Mouse (Mus musculus) olfactory bulb, adult 2 months (tissue): ENCODE data around the gene Adamts7. TPM values are rescaled to one million over a fixed set of nuclear protein-coding genes. Genes with fewer than 3 reads are reported as not detected.

Source experiments
- H3K27ac ChIP-seq: fragments of 200-500 bp; 2 replicates; pipeline ENCODE4 v1.5.1; 2012; ENCODE audit warnings: low read depth, low read length; ENCODE audit not compliant: insufficient read depth
- H3K4me1 ChIP-seq: fragments of 200-500 bp; 2 replicates; pipeline ENCODE4 v1.6.1; 2012; ENCODE audit warnings: low read length; ENCODE audit not compliant: control insufficient read depth, insufficient read depth
- H3K4me3 ChIP-seq: fragments of 200-500 bp; 2 replicates; pipeline ENCODE4 v1.5.1; 2012; ENCODE audit warnings: mild to moderate bottlenecking, low read depth, low read length, moderate library complexity; ENCODE audit not compliant: insufficient read depth
- CTCF ChIP-seq: fragments of 200-500 bp; IDR thresholded peaks from 2 replicates; pipeline ENCODE4 v1.5.1; 2012; ENCODE audit warnings: low read depth, mild to moderate bottlenecking, low read length, moderate library complexity; ENCODE audit not compliant: insufficient read depth
- POLR2A ChIP-seq: fragments of 200-500 bp; IDR thresholded peaks from 2 replicates; pipeline ENCODE4 v1.6.1; 2012; ENCODE audit warnings: mild to moderate bottlenecking, low read depth, low read length, moderate library complexity; ENCODE audit not compliant: insufficient read depth
- WGBS: fragments of 180-500 bp; shearing (Covaris S2); methylation state at CpG from one replicate; pipeline ENCODE4 v1.1.7; 2018; 5-methylcytosine and 5-hydroxymethylcytosine counted together
- polyA plus RNA-seq: library from polyadenylated mRNA; stranded (reverse); fragments of >200 nt; gene quantifications from 2 replicates; pipeline ENCODE4 v1.2.4, GENCODE M21; 2012; ENCODE audit warnings: low replicate concordance; ENCODE audit not compliant: missing spikeins, insufficient read depth, insufficient read length

Gene Adamts7
- polyA plus RNA-seq, 1 experiment: not detected

DNA sequence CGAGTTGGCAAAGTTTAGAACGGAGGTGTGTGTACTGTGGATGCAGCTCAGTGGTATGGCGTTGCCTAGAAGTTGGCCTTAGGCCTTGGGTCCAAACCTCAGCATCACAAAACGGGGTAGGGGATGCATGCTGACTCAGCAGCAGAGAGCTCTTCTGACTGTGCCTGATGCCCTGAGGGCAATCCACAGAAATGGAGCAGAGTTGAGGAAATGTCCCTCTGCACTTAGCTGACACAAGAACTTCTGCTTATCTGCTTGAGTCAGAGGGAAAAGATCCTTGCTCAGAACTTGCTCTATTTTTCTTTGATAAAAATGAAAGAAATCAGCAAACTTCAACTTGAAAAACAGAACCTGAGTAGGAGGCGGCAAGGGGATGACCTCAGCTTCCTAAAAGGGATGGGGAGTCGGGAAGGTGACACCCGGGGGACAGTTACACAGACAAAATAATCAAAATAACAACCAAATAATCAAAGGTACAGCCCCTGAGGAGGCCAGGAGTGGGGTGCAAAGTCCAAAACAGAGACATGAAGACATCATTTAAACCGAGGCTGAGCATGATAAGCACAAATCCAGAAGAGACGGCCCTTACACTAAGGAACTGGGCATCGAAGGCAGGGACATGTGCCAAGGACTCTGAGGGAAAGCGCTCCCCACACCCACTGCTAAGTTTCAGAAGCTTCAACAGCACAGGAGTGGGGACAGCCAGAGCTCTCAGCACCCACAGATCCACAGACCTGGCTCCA is 53.6 kb downstream of the Adamts7 start:
- Histone ChIP-seq H3K27ac (no peak overlapping the region), H3K4me1 (no peaks in the 10 kb centered on the region), H3K4me3 (no peak overlapping the region)
- TF ChIP-seq POLR2A (no peak), CTCF (no peak)
- WGBS: 77% methylated on average over 11 of the region's 11 CpGs

DNA sequence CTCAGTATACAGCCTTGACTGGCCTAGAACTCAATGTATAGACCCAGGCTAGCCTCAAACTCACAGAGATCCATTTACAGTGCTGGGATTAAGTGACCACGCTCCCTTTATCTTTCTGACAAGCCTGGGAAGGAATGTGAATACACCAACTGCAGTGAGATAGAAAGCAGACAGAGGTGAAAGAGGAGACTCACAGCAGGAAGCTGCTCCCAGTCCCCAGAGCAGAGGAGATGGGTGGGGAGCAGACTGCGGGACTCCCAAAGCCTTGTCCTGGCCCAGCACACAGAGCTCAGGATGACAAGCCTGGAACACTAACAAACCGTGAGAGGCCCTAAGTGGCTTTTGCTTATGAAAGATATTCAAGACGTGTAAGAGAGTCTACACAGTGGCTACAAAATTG is 54.6 kb downstream of the Adamts7 start:
- Histone ChIP-seq H3K27ac (no peak overlapping the region), H3K4me1 (no peaks in the 10 kb centered on the region), H3K4me3 (no peak overlapping the region)
- WGBS: 72% methylated on average over 4 of the region's 4 CpGs
- no peak for TF ChIP-seq POLR2A
- no peak for TF ChIP-seq CTCF

DNA sequence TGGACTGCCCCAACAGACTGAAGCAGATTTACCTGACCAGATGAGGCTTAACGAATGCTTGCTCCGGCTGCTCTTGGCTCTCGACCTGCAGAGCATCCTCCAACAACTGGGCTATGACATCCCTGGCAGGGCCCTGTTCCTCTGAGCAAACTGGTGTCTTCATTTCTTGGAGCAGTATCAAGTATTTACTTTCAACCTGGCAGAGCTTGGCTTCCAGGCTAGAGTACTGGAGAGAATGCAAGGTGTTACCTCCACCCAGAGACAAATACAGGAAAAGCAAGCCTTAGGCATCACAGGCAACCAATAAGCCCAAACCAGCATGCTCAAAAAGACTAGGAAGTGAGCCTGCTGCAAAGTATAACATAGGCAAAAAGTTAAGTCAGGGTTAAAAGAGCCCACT is 59.4 kb downstream of the Adamts7 start:
- no peak overlapping the region for H3K27ac ChIP-seq
- 92% methylated on average over 3 of the region's 3 CpGs for WGBS
- TF ChIP-seq CTCF (no peak), POLR2A (no peak)

DNA sequence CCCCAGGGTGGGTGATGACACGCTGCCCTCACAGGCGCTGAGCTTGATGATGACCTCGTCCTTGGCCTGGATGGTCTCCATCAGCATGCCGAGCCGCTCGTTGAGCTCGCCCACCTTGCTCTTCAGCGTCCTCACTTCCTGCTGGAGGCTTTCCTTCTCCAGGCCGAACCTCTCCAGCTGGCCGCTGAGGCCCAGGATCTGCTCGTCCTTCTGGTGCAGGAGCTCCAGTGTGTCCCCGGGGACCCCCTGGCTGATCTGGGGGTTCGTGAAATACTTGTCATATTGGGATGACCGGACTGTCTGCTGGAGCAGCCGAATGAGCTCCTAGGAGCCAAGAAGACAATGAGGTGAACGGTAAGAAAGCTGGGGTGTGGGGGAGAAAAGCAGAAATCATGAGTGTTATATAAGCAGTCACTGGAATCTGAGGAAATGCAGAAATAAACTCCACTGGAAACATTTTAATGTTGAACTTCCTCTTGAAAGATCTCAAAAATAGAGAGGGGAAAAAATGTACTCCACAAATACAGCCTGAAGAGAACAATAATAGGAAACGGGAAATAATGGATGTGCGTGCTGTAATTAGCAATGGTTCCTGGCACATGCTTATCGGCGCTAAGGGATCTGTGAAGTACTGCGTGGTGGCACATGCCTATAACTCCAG is 63.3 kb downstream of the Adamts7 start:
- WGBS: 74% methylated on average over 21 of the region's 21 CpGs
- TF ChIP-seq CTCF: no peak
- TF ChIP-seq POLR2A: no peak
- Histone ChIP-seq H3K4me1 (peaks cover 19% of the 10 kb centered on the region), H3K4me3 (no peak overlapping the region), H3K27ac (peak overlapping the region; percentile 25; the same call in 1 of the 2 replicates)

More for the DNA sequence above, 59.4 kb downstream of the Adamts7 start:
- peaks cover 17% of the 10 kb centered on the region for H3K4me1 ChIP-seq
- H3K4me3 ChIP-seq: no peak overlapping the region

DNA sequence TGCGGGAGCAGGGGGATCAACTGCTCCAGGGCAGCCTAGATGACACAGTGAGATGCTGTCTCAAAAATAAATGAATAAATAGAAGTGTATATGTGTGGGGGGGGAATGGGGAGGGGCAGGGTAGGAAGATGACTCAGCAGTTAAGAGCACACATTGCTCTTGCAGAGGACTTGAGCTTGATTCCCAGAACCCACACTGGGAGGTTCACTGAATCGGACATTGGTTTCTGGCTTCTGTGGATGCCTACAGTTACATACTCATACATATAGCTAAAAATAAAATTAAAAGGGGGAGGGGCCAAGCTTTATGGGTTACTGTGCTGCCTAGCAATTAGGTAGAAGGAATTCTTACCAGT is 63.9 kb downstream of the Adamts7 start:
- H3K4me3 ChIP-seq: no peak overlapping the region
- H3K27ac ChIP-seq: no peak overlapping the region
- peaks cover 19% of the 10 kb centered on the region for H3K4me1 ChIP-seq

GRCm38 (mm10) chr9:90227171-90227570 is 64.3 kb downstream of the Adamts7 start:
- H3K4me3 ChIP-seq: no peak overlapping the region
- H3K27ac ChIP-seq: no peak overlapping the region
- TF ChIP-seq POLR2A (no peak), CTCF (no peak)
- 56% methylated on average over 12 of the region's 12 CpGs for WGBS
- H3K4me1 ChIP-seq: peaks cover 19% of the 10 kb centered on the region

More for the DNA sequence above, 63.9 kb downstream of the Adamts7 start:
- TF ChIP-seq POLR2A: no peak
- TF ChIP-seq CTCF: no peak
- 54% methylated on average over 2 of the region's 2 CpGs for WGBS

- WGBS: 80% methylated on average over 8 of the region's 8 CpGs
- no peak overlapping the region for H3K27ac ChIP-seq
- no peak for TF ChIP-seq POLR2A
- no peak for TF ChIP-seq CTCF
Observed at GRCm38 (mm10) chr9:90232781-90233690, 70.2 kb downstream of the Adamts7 start.

GRCm38 (mm10) chr9:90233906-90234419 is 71.1 kb downstream of the Adamts7 start:
- Histone ChIP-seq H3K27ac (no peak overlapping the region), H3K4me3 (no peak overlapping the region), H3K4me1 (0 out of 2 replicates have a peak, but pooled peaks cover 2% of the 10 kb centered on the region)
- no peak for TF ChIP-seq POLR2A
- TF ChIP-seq CTCF: no peak
- WGBS: 94% methylated on average over 5 of the region's 5 CpGs

More at GRCm38 (mm10) chr9:90232781-90233690, 70.2 kb downstream of the Adamts7 start:
- Histone ChIP-seq H3K4me1 (0 out of 2 replicates have a peak, but pooled peaks cover 2% of the 10 kb centered on the region), H3K4me3 (no peak overlapping the region)
